Mouse (Mus musculus): ENCODE results near the gene Tmem199. TPM values are rescaled to one million over a fixed set of nuclear protein-coding genes. Genes with fewer than 3 reads are reported as not detected.
A peak's percentile ranks its signal among the peaks of the same experiment; 100 is the strongest.

Gene Tmem199
- polyA plus RNA-seq, 1 experiment from 2014 or later = 91.8 TPM

GRCm38 (mm10) chr11:78497544-78498522 is 14.1 kb downstream of the Tmem199 start, which contains the start of gene Sarm1:
TSS of gene Sarm1 (minus strand) at chr11:78497754.
- H3K27ac ChIP-seq (replicated peaks) = peak within 1 kb of the TSS; percentile 96
- peak within 1 kb of the TSS; percentile 92 for H3K9ac ChIP-seq
- 0 out of 2 replicates have a peak, but pooled peaks cover 8% of the 10 kb centered on the region for H3K27me3 ChIP-seq
- peak within 1 kb of the TSS; percentile 85 for H3K4me3 ChIP-seq
- 3% methylated on average over 36 of the region's 36 CpGs for WGBS
- H3K36me3 ChIP-seq = no peaks in the 10 kb centered on the region
- H3K9me3 ChIP-seq = no peaks in the 10 kb centered on the region
- peaks cover 36% of the 10 kb centered on the region for H3K4me1 ChIP-seq (replicated peaks)
- ATAC-seq (ENCODE audit: low FRiP score, low read depth) = peak; percentile 96
- H3K4me2 ChIP-seq = peak within 1 kb of the TSS; percentile 81

- Histone ChIP-seq H3K9ac (peak overlapping the region; percentile 92), H3K36me3 (no peaks in the 10 kb centered on the region), H3K4me1 (replicated peaks) (peaks cover 36% of the 10 kb centered on the region), H3K27ac (replicated peaks) (peak overlapping the region; percentile 96), H3K4me3 (peak overlapping the region; percentile 85), H3K9me3 (no peaks in the 10 kb centered on the region), H3K4me2 (peak overlapping the region; percentile 81), H3K27me3 (0 out of 2 replicates have a peak, but pooled peaks cover 8% of the 10 kb centered on the region)
- under 1% methylated on average over 44 of the region's 44 CpGs for WGBS
- peak; percentile 83 for ATAC-seq (ENCODE audit: low FRiP score, low read depth)
These were observed 14.9 kb downstream of the Tmem199 start for GRCm38 (mm10) chr11:78497071-78497541.

GRCm38 (mm10) chr11:78495904-78496303 is 16.1 kb downstream of the Tmem199 start:
- H3K9ac ChIP-seq = peak overlapping the region; percentile 92
- no peaks in the 10 kb centered on the region for H3K36me3 ChIP-seq
- H3K27me3 ChIP-seq = 0 out of 2 replicates have a peak, but pooled peaks cover 6% of the 10 kb centered on the region
- no peak for ATAC-seq (ENCODE audit: low FRiP score, low read depth)
- WGBS = 6% methylated on average over 6 of the region's 6 CpGs
- no peaks in the 10 kb centered on the region for H3K9me3 ChIP-seq
- peak overlapping the region; percentile 85 for H3K4me3 ChIP-seq
- no peak overlapping the region for H3K27ac ChIP-seq (replicated peaks)
- H3K4me1 ChIP-seq (replicated peaks) = peaks cover 42% of the 10 kb centered on the region
- H3K4me2 ChIP-seq = peak overlapping the region; percentile 81

DNA sequence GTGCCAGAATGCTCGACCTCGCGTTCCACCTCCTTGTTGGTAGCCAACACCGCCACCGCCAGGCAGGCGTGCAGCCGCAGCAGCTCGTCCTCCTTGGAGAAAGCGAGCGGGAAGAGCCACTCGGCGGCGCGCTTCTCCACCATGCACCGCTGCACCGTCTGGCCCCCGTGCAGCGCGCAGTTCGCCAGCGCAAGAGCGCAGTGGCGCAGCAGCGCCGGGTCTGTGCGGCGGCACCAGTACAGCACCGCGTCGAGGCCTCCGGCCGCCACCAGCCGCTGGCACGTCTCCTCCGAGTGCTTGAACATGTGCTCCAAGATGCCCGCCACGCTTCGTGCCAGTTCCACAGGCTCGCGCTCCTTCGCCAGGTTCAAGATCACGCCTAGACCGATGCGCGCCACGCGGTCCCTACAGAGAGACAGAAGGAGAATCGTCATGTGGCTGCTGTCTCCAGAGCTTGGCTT is 21.2 kb downstream of the Tmem199 start:
- ATAC-seq (ENCODE audit: low FRiP score, low read depth) = peak; percentile 83
- Histone ChIP-seq H3K4me2 (peak overlapping the region; percentile 53), H3K27me3 (no peaks in the 10 kb centered on the region), H3K9me3 (no peaks in the 10 kb centered on the region), H3K9ac (no peak overlapping the region), H3K4me1 (replicated peaks) (peaks cover 29% of the 10 kb centered on the region), H3K27ac (replicated peaks) (no peak overlapping the region; the same call in 1 of the 2 replicates), H3K36me3 (peaks cover 22% of the 10 kb centered on the region), H3K4me3 (peak overlapping the region; percentile 21)
- 6% methylated on average over 48 of the region's 48 CpGs for WGBS

DNA sequence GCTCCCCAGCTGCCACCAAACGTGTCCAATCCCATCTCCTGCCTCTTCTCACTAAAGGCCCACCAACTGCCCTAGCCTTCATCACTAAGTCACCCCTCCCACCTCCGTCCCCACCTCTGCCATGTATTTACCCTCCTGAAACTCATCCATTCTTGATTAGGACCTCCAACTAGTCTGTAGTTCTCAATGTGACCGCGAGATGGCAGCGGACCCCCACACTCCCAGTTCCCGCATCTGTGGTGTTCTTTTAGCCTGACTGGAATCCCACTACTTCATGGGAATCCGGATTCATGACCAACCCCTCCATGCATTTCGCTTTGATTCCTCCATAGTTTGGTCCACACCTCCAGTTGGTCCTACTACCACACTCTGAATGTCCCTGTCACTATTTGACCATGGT is 23.8 kb downstream of the Tmem199 start:
- H3K4me2 ChIP-seq = no peak overlapping the region
- no peak overlapping the region for H3K27ac ChIP-seq (replicated peaks)
- no peak overlapping the region for H3K9ac ChIP-seq
- no peak for ATAC-seq (ENCODE audit: low FRiP score, low read depth)
- WGBS = 2% methylated on average over 8 of the region's 8 CpGs
- no peaks in the 10 kb centered on the region for H3K27me3 ChIP-seq
- peaks cover 30% of the 10 kb centered on the region for H3K36me3 ChIP-seq
- H3K4me1 ChIP-seq (replicated peaks) = peaks cover 14% of the 10 kb centered on the region
- no peaks in the 10 kb centered on the region for H3K9me3 ChIP-seq
- H3K4me3 ChIP-seq = no peak overlapping the region

GRCm38 (mm10) chr11:78483639-78484038 is 28.3 kb downstream of the Tmem199 start:
- 66% methylated on average over 7 of the region's 7 CpGs for WGBS
- H3K4me1 ChIP-seq (replicated peaks) = no peaks in the 10 kb centered on the region
- no peaks in the 10 kb centered on the region for H3K27me3 ChIP-seq
- ATAC-seq (ENCODE audit: low FRiP score, low read depth) = no peak
- peaks cover 61% of the 10 kb centered on the region for H3K36me3 ChIP-seq
- no peak overlapping the region for H3K27ac ChIP-seq (replicated peaks)
- no peaks in the 10 kb centered on the region for H3K9me3 ChIP-seq
- no peak overlapping the region for H3K4me2 ChIP-seq
- no peak overlapping the region for H3K4me3 ChIP-seq
- no peak overlapping the region for H3K9ac ChIP-seq

DNA sequence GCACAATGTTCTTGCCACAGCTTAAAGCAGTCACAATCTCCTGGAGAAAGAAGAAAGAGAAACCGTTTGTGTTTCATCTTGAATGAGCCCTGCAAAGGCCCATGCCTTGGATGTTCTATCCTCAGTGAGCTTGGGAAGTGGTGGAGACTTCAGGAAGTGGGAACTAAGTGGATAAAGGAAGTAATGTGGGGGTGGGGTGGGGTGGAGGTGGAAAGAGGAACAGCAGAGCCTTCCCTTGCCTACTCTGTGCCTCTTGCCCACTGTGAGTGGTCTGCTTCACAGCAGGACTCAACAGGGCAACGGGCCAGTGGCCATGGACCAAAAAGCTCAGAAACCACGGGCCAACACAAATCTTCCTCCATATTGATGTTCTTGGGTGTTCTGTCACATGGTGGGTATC is 36.7 kb downstream of the Tmem199 start:
- Histone ChIP-seq H3K27ac (replicated peaks) (no peak overlapping the region), H3K36me3 (peaks cover 15% of the 10 kb centered on the region; the same call in 1 of the 2 replicates), H3K4me3 (no peak overlapping the region), H3K9me3 (no peaks in the 10 kb centered on the region), H3K27me3 (no peaks in the 10 kb centered on the region), H3K9ac (no peak overlapping the region), H3K4me1 (replicated peaks) (no peaks in the 10 kb centered on the region), H3K4me2 (no peak overlapping the region)
- WGBS = 82% methylated on average over 3 of the region's 3 CpGs
- no peak for ATAC-seq (ENCODE audit: low FRiP score, low read depth)

DNA sequence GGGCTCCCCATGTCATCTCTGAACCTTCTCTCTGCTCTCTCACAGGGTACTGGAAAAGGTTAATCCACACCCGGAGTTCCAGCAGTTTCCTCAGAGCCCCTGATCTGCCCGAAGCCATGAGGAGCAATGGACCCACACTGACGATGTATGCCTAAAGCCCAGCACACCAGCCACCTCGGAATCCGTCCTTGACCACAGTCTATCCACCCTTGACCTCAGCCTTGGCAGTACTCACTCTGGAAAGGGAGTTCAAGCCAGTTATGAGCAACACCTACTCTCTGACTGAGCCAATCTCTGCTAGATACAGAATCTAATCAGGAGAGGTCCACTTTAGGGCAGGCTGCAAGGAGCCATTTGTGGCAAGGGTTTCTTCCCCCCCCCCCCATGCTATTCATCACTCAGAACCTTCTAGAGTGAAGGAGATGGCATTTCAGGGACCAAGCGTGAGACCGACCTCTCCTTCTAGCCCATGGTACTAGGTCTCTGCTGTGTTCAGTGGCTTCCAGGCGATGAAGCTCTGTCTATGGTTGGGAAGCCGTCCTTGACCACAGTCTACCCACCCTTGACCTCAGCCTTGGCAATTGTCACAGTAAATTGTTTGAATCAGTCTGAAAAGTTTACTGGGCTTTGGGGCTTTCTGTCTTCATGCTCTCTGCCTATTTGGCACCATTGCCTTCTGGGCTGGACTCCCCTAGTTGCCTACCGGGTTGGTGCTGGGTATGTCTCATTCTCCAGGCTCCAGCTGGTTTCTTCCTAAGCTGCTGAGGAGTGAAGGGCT is 40.5 kb downstream of the Tmem199 start:
- Histone ChIP-seq H3K9ac (no peak overlapping the region), H3K4me1 (replicated peaks) (peaks cover 6% of the 10 kb centered on the region), H3K4me3 (no peak overlapping the region), H3K27me3 (no peaks in the 10 kb centered on the region), H3K4me2 (no peak overlapping the region), H3K27ac (replicated peaks) (no peak overlapping the region), H3K9me3 (no peaks in the 10 kb centered on the region), H3K36me3 (0 out of 2 replicates have a peak, but pooled peaks cover 9% of the 10 kb centered on the region)
- no peak for ATAC-seq (ENCODE audit: low FRiP score, low read depth)
- 95% methylated on average over 10 of the region's 10 CpGs for WGBS

- WGBS = 71% methylated on average over 3 of the region's 3 CpGs
- Histone ChIP-seq H3K4me1 (replicated peaks) (peaks cover 18% of the 10 kb centered on the region), H3K9me3 (no peaks in the 10 kb centered on the region), H3K27ac (replicated peaks) (no peak overlapping the region), H3K27me3 (no peaks in the 10 kb centered on the region), H3K36me3 (no peaks in the 10 kb centered on the region), H3K9ac (no peak overlapping the region), H3K4me2 (no peak overlapping the region), H3K4me3 (no peak overlapping the region)
- no peak for ATAC-seq (ENCODE audit: low FRiP score, low read depth)
These were observed 44.0 kb downstream of the Tmem199 start for GRCm38 (mm10) chr11:78467932-78468331.

DNA sequence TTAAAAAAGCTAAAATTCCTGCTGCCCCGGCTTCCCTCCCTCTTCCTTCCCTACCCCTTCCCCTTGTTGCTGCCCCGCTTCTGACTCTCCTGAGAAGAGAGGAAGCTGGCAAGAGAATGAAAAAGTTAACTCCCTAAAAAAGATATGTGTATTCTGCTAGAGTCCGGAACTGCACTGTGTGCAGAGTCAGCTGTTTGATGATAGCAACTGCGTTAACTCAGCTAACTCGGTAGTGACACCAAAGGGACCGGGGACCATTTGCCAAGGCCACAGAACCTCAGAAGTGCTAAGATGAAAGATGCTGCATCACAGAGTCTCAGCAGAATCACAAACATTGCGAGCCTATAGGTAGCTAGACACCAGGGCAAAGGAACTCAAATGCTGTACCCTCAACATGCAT is 44.5 kb downstream of the Tmem199 start:
- H3K9me3 ChIP-seq = no peaks in the 10 kb centered on the region
- no peak overlapping the region for H3K4me2 ChIP-seq
- H3K27me3 ChIP-seq = no peaks in the 10 kb centered on the region
- ATAC-seq (ENCODE audit: low FRiP score, low read depth) = no peak
- WGBS = 85% methylated on average over 7 of the region's 7 CpGs
- H3K9ac ChIP-seq = no peak overlapping the region
- H3K4me3 ChIP-seq = no peak overlapping the region
- H3K27ac ChIP-seq (replicated peaks) = no peak overlapping the region
- no peaks in the 10 kb centered on the region for H3K36me3 ChIP-seq
- peaks cover 18% of the 10 kb centered on the region for H3K4me1 ChIP-seq (replicated peaks)

GRCm38 (mm10) chr11:78466242-78466912 is 45.6 kb downstream of the Tmem199 start:
- ATAC-seq (ENCODE audit: low FRiP score, low read depth) = peak; percentile 33
- peaks cover 18% of the 10 kb centered on the region for H3K4me1 ChIP-seq (replicated peaks)
- 48% methylated on average over 23 of the region's 23 CpGs for WGBS

More at GRCm38 (mm10) chr11:78466242-78466912, 45.6 kb downstream of the Tmem199 start:
- no peaks in the 10 kb centered on the region for H3K36me3 ChIP-seq
- H3K27ac ChIP-seq (replicated peaks) = peak overlapping the region; percentile 91
- no peaks in the 10 kb centered on the region for H3K27me3 ChIP-seq
- peak overlapping the region; percentile 88 for H3K4me2 ChIP-seq
- H3K9ac ChIP-seq = peak overlapping the region; percentile 86
- H3K9me3 ChIP-seq = no peaks in the 10 kb centered on the region
- peak overlapping the region; percentile 82 for H3K4me3 ChIP-seq
